Mouse (Mus musculus) olfactory bulb, adult 2 months (tissue): ENCODE measurements around the gene Zdhhc19.

Experiments
- CTCF ChIP-seq: fragments of 200-500 bp; IDR thresholded peaks from 2 replicates; pipeline ENCODE4 v1.5.1; 2012; ENCODE audit warnings: low read depth, mild to moderate bottlenecking, low read length, moderate library complexity; ENCODE audit not compliant: insufficient read depth
- POLR2A ChIP-seq: fragments of 200-500 bp; IDR thresholded peaks from 2 replicates; pipeline ENCODE4 v1.6.1; 2012; ENCODE audit warnings: mild to moderate bottlenecking, low read depth, low read length, moderate library complexity; ENCODE audit not compliant: insufficient read depth

DNA sequence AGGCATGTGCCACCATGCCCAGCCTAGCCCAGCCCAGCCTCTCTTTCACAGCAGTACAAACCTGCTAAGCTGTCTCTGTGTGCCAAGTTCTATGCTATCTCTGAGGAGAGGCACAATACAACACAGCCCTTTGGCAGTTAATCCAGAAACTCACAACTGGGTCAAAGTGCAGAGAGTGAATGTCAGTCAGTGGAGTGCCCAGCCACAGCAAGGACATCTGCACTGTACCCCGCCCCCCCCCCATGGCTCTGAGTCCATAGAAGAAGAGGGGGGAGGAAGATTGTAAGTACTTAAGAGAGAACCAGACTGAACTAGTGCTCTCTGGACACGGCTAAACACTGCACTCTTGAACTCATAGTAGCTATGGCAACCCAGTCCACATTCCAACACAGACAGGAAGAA lies 55.3 kb downstream of the Zdhhc19 start:
- no peak for TF ChIP-seq POLR2A
- TF ChIP-seq CTCF, result no peak
